Mouse (Mus musculus) Patski (cell line): Measurements from ENCODE around the gene Prss43. TPM values are rescaled to one million over a fixed set of nuclear protein-coding genes. Genes with fewer than 3 reads are reported as not detected.
A peak's percentile ranks its signal among the peaks of the same experiment; 100 is the strongest.

Experiments used
- ATAC-seq: fragments of 100-300 bp; one replicate; pipeline ENCODE4 v1.8.0; 2021
- CTCF ChIA-PET: fragments of 350-600 bp; sonication (Branson Sonifier 250); formaldehyde crosslinking; loops from one replicate; lab custom pipeline; 2022; ENCODE audit warnings: inconsistent platforms; lab: Charles Lee
- POLR2A ChIA-PET: fragments of 350-600 bp; sonication (Branson Sonifier 250); formaldehyde crosslinking; loops from one replicate; lab custom pipeline; 2022; ENCODE audit warnings: antibody characterized with exemption, inconsistent platforms; lab: Charles Lee
- DNase-seq: peaks from one replicate; pipeline ENCODE4 v3.0.0-alpha.2; 2011; ENCODE audit warnings: low read depth, low spot score
- H3K27me3 ChIP-seq: fragments of 371-371 bp; one replicate; pipeline ENCODE4 v1.5.1; 2021
- CTCF ChIP-seq: fragments of 100-300 bp; IDR thresholded peaks from one replicate; pipeline ENCODE4 v1.5.1; 2021
- in situ Hi-C: fragments of 300-500 bp; cut with MboI; formaldehyde crosslinking; loops from 3 replicates; pipeline ENCODE4 v1.11.1; 2018; ENCODE audit warnings: low pct_unique_long_range_greater_than_20kb, mixed read lengths
- polyA plus RNA-seq: library from polyadenylated mRNA; unstranded; gene quantifications from one replicate; pipeline ENCODE4 v1.2.3, GENCODE M21; 2021

Gene Prss43
- not detected for polyA plus RNA-seq

- ATAC-seq: no peak
- TF ChIP-seq CTCF: no peak
- ChIA-PET POLR2A (no interaction called here), CTCF (no interaction called here)
- in situ Hi-C loops: no loop called here
- no peak for DNase-seq
- no peaks in the 10 kb centered on the region for H3K27me3 ChIP-seq
Observed at GRCm38 (mm10) chr9:110826390-110826789, at the start of gene Prss43. Gene Prss43, plus strand, starts transcription at chr9:110826690.

- ChIA-PET CTCF (interaction anchor here (1.2 to 4.4 kb wide), 6 partner anchors 9 to 367 kb away, joined by 3 to 57 read pairs (median 17); no protein-coding TSS in a partner anchor), POLR2A (no interaction called here)
- DNase-seq (no peak), ATAC-seq (no peak)
- in situ Hi-C loops: loop anchor here (10.0 kb wide), 1 partner anchor 333 kb away; no protein-coding TSS in a partner anchor
- H3K27me3 ChIP-seq: no peaks in the 10 kb centered on the region
- TF ChIP-seq CTCF: no peak
Observed at GRCm38 (mm10) chr9:110778100-110778499, 48.4 kb upstream of the Prss43 start.

- ATAC-seq (no peak), DNase-seq (no peak)
- no peak for TF ChIP-seq CTCF
- ChIA-PET CTCF (interaction anchor here (1.0 to 4.4 kb wide), 13 partner anchors 9 to 367 kb away, joined by 3 to 57 read pairs (median 6); no protein-coding TSS in a partner anchor), POLR2A (no interaction called here)
- in situ Hi-C loops: loop anchor here (10.0 kb wide), 1 partner anchor 334 kb away; no protein-coding TSS in a partner anchor
- no peaks in the 10 kb centered on the region for H3K27me3 ChIP-seq
Observed at GRCm38 (mm10) chr9:110778559-110778958, 47.9 kb upstream of the Prss43 start.

- DNase-seq (no peak), ATAC-seq (no peak)
- in situ Hi-C loops: loop anchor here (10.0 kb wide), 1 partner anchor 335 kb away; no protein-coding TSS in a partner anchor
- no peaks in the 10 kb centered on the region for H3K27me3 ChIP-seq
- POLR2A ChIA-PET: interaction anchor here (1.2 kb wide), 1 partner anchor 64 kb away, joined by 3 read pairs; no protein-coding TSS in a partner anchor
- TF ChIP-seq CTCF: no peak
- CTCF ChIA-PET: interaction anchor here (1.0 to 4.4 kb wide), 14 partner anchors 10 to 368 kb away, joined by 3 to 57 read pairs (median 6); no protein-coding TSS in a partner anchor
Observed at GRCm38 (mm10) chr9:110779242-110779913, 47.1 kb upstream of the Prss43 start.

GRCm38 (mm10) chr9:110781256-110781721 lies 45.2 kb upstream of the Prss43 start:
- ChIA-PET POLR2A (interaction anchor here (0.8 to 1.2 kb wide), 3 partner anchors 93 to 375 kb away, joined by 3 to 4 read pairs (median 3); partner anchors contain the start of genes Als2cl and Tmie), CTCF (interaction anchor here (0.6 to 4.4 kb wide), 48 partner anchors 11 to 372 kb away, joined by 3 to 57 read pairs (median 4); partner anchors contain the start of genes Als2cl, Myl3, Ngp and Prss42)
- ATAC-seq (peak; percentile 94), DNase-seq (peak; percentile 71)
- in situ Hi-C loops: loop anchor here (5.0 kb wide), 1 partner anchor 86 kb away; no protein-coding TSS in a partner anchor
- H3K27me3 ChIP-seq: no peaks in the 10 kb centered on the region
- TF ChIP-seq CTCF: no peak

GRCm38 (mm10) chr9:110781731-110782130 lies 44.8 kb upstream of the Prss43 start:
- no peaks in the 10 kb centered on the region for H3K27me3 ChIP-seq
- ChIA-PET POLR2A (interaction anchor here (0.8 to 1.2 kb wide), 3 partner anchors 92 to 376 kb away, joined by 3 to 4 read pairs (median 3); partner anchors contain the start of genes Als2cl and Tmie), CTCF (interaction anchor here (0.6 to 4.4 kb wide), 45 partner anchors 12 to 372 kb away, joined by 3 to 57 read pairs (median 4); partner anchors contain the start of genes Als2cl, Myl3, Ngp and Prss42)
- ATAC-seq (peak; percentile 76), DNase-seq (peak; percentile 95)
- TF ChIP-seq CTCF: no peak
- in situ Hi-C loops: loop anchor here (5.0 kb wide), 1 partner anchor 86 kb away; no protein-coding TSS in a partner anchor

- ChIA-PET CTCF (interaction anchor here (0.8 to 0.9 kb wide), 2 partner anchors 88 to 90 kb away, joined by 3 read pairs; no protein-coding TSS in a partner anchor), POLR2A (interaction anchor here (0.7 kb wide), 1 partner anchor 74 kb away, joined by 11 read pairs; the partner anchor contains the start of gene Prss50)
- DNase-seq: no peak
- in situ Hi-C loops: loop anchor here (5.0 kb wide), 1 partner anchor 84 kb away; no protein-coding TSS in a partner anchor
- H3K27me3 ChIP-seq: no peaks in the 10 kb centered on the region
- ATAC-seq: no peak
- TF ChIP-seq CTCF: no peak
Observed at GRCm38 (mm10) chr9:110783611-110784010, 42.9 kb upstream of the Prss43 start.

GRCm38 (mm10) chr9:110788169-110788568 lies 38.3 kb upstream of the Prss43 start:
- no peak for TF ChIP-seq CTCF
- ATAC-seq: no peak
- in situ Hi-C loops: no loop called here
- ChIA-PET POLR2A (no interaction called here), CTCF (no interaction called here)
- H3K27me3 ChIP-seq: no peaks in the 10 kb centered on the region
- DNase-seq: no peak

GRCm38 (mm10) chr9:110790462-110790861 lies 36.0 kb upstream of the Prss43 start:
- CTCF ChIA-PET: no interaction called here
- no peak for TF ChIP-seq CTCF
- in situ Hi-C loops: no loop called here
- DNase-seq (no peak), ATAC-seq (peak; percentile 54)
- POLR2A ChIA-PET: no interaction called here
- H3K27me3 ChIP-seq: no peaks in the 10 kb centered on the region

GRCm38 (mm10) chr9:110797013-110797412 lies 29.5 kb upstream of the Prss43 start:
- in situ Hi-C loops: no loop called here
- ATAC-seq: no peak
- ChIA-PET POLR2A (no interaction called here), CTCF (no interaction called here)
- DNase-seq: no peak
- H3K27me3 ChIP-seq: no peaks in the 10 kb centered on the region
- TF ChIP-seq CTCF: no peak
